In genomic region chr2:51290659-51291260, GRCm38 (mm10) we compare ENCODE assay signal across 17 mouse cellular contexts.
DNase-seq lines count a peak whose midpoint lies in the region; ATAC-seq lines count a peak whose summit lies in the region.
"Had no signal": no experiment of that assay in that cellular context is flagged by ENCODE, and none has a peak within 500 bp of the region (broad histone marks: within the 10 kb centered on the region; RNA-seq: fewer than 3 reads in every experiment).

No protein-coding gene starts in this region.

- no peak overlapping the region for H3K27ac ChIP-seq in hindbrain, embryonic 11.5 days (ENCODE audit: low read depth, low read length)
- no peak overlapping the region for H3K27ac ChIP-seq in hindbrain, embryonic 10.5 days
- no peak overlapping the region for H3K27ac ChIP-seq in neural tube, embryonic 11.5 days (ENCODE audit: low read depth, low read length)
- no peak overlapping the region for H3K27ac ChIP-seq in forebrain, embryonic 15.5 days (replicated peaks)
- H3K27ac ChIP-seq: neural tube, embryonic 13.5 days had no signal

- ATAC-seq in hindbrain, embryonic 11.5 days (ENCODE audit: low FRiP score), result peak; percentile 59
- ATAC-seq in neural tube, embryonic 11.5 days (ENCODE audit: insufficient read depth, low FRiP score, low TSS enrichment), result peak; percentile 71
- ATAC-seq in forebrain, embryonic 15.5 days (replicated peaks), result peak; percentile 48; the same call in 1 of the 2 replicates
- ATAC-seq: activated CD4-positive, CD25-positive, alpha-beta regulatory T cell, adult 4 months; liver, postnatal 0 days had no signal

- H3K9me3 ChIP-seq in hindbrain, embryonic 11.5 days (ENCODE audit: control insufficient read depth, low read length), result no peaks in the 10 kb centered on the region
- no peaks in the 10 kb centered on the region for H3K9me3 ChIP-seq in hindbrain, embryonic 10.5 days
- no peaks in the 10 kb centered on the region for H3K9me3 ChIP-seq in neural tube, embryonic 11.5 days (ENCODE audit: control insufficient read depth, low read length)
- H3K9me3 ChIP-seq in forebrain, embryonic 15.5 days, result no peaks in the 10 kb centered on the region
- H3K9me3 ChIP-seq: neural tube, embryonic 13.5 days had no signal

- no peaks in the 10 kb centered on the region for H3K27me3 ChIP-seq in hindbrain, embryonic 11.5 days (ENCODE audit: control insufficient read depth, insufficient read depth, low read length)
- no peaks in the 10 kb centered on the region for H3K27me3 ChIP-seq in hindbrain, embryonic 10.5 days (ENCODE audit: insufficient read depth, poor library complexity, severe bottlenecking)
- H3K27me3 ChIP-seq in neural tube, embryonic 11.5 days (ENCODE audit: control insufficient read depth, insufficient read depth, low read length), result no peaks in the 10 kb centered on the region
- no peaks in the 10 kb centered on the region for H3K27me3 ChIP-seq in forebrain, embryonic 15.5 days
- H3K27me3 ChIP-seq: neural tube, embryonic 13.5 days had no signal

- no peak overlapping the region for H3K4me3 ChIP-seq in hindbrain, embryonic 11.5 days (ENCODE audit: low read depth, low read length)
- no peak overlapping the region for H3K4me3 ChIP-seq in hindbrain, embryonic 10.5 days
- no peak overlapping the region for H3K4me3 ChIP-seq in neural tube, embryonic 11.5 days (ENCODE audit: low read depth, low read length)
- H3K4me3 ChIP-seq in forebrain, embryonic 15.5 days, result no peak overlapping the region
- H3K4me3 ChIP-seq: erythroblast, embryonic 14.5 days; neural tube, embryonic 13.5 days had no signal

- H3K4me2 ChIP-seq in hindbrain, embryonic 11.5 days (replicated peaks; ENCODE audit: low read depth, low read length), result no peak overlapping the region
- H3K4me2 ChIP-seq in neural tube, embryonic 11.5 days (ENCODE audit: low read depth), result no peak overlapping the region
- H3K4me2 ChIP-seq in forebrain, embryonic 15.5 days (replicated peaks), result no peak overlapping the region
- H3K4me2 ChIP-seq: neural tube, embryonic 13.5 days had no signal

- H3K4me1 ChIP-seq in hindbrain, embryonic 11.5 days (replicated peaks; ENCODE audit: control insufficient read depth, insufficient read depth, low read length), result no peaks in the 10 kb centered on the region; the same call in 1 of the 2 replicates
- peaks cover 9% of the 10 kb centered on the region for H3K4me1 ChIP-seq in hindbrain, embryonic 10.5 days (replicated peaks)
- no peaks in the 10 kb centered on the region; the same call in 1 of the 2 replicates for H3K4me1 ChIP-seq in neural tube, embryonic 11.5 days (ENCODE audit: control insufficient read depth, insufficient read depth, low read length)
- H3K4me1 ChIP-seq in forebrain, embryonic 15.5 days, result 0 out of 2 replicates have a peak, but pooled peaks cover 2% of the 10 kb centered on the region

- H3K9ac ChIP-seq in hindbrain, embryonic 11.5 days (ENCODE audit: low read depth, low read length), result no peak overlapping the region
- no peak overlapping the region for H3K9ac ChIP-seq in neural tube, embryonic 11.5 days (ENCODE audit: low read length)
- H3K9ac ChIP-seq in forebrain, embryonic 15.5 days (replicated peaks), result no peak overlapping the region
- H3K9ac ChIP-seq: liver, postnatal 0 days; neural tube, embryonic 13.5 days had no signal

- 47% methylated on average over 5 of the region's 5 CpGs for WGBS in hindbrain, embryonic 11.5 days
- WGBS in hindbrain, embryonic 10.5 days, result 48% methylated on average over 5 of the region's 5 CpGs
- WGBS in neural tube, embryonic 11.5 days, result 49% methylated on average over 5 of the region's 5 CpGs
- WGBS in forebrain, embryonic 15.5 days, result 35% methylated on average over 5 of the region's 5 CpGs

- DNase-seq in hindbrain, embryonic 11.5 days (ENCODE audit: low spot score), result no peak
- DNase-seq in hindbrain, embryonic 10.5 days (ENCODE audit: low spot score), result no peak
- no peak for DNase-seq in neural tube, embryonic 11.5 days (ENCODE audit: low spot score)
- DNase-seq in neural tube, embryonic 10.5 days (ENCODE audit: extremely low spot score, low spot score), result no peak
- DNase-seq in retina, postnatal 1 day, result peak; percentile 41
- no peak for DNase-seq in adrenal gland, adult 2 months
- no peak for DNase-seq in ovary, adult 18-20 months (ENCODE audit: low spot score)
- DNase-seq: B cell, adult 2 months; cerebellum, adult 9-11 months; kidney, adult 18-20 months; layer of hippocampus, postnatal 36 days; liver, postnatal 0 days; right cerebral cortex, postnatal 14 days had no signal

- no peaks in the 10 kb centered on the region for H3K36me3 ChIP-seq in hindbrain, embryonic 11.5 days (ENCODE audit: control insufficient read depth, insufficient read depth, low read length)
- H3K36me3 ChIP-seq in hindbrain, embryonic 10.5 days, result no peaks in the 10 kb centered on the region
- no peaks in the 10 kb centered on the region for H3K36me3 ChIP-seq in neural tube, embryonic 11.5 days (ENCODE audit: control insufficient read depth, insufficient read depth, low read length)
- H3K36me3 ChIP-seq in forebrain, embryonic 15.5 days, result no peaks in the 10 kb centered on the region
- H3K36me3 ChIP-seq: neural tube, embryonic 13.5 days had no signal
